Mouse (Mus musculus) limb, embryonic 11.5 days (tissue): Measurements from ENCODE around the gene Rara. TPM values are rescaled to one million over a fixed set of nuclear protein-coding genes. Genes with fewer than 3 reads are reported as not detected.

Experiments used
- ATAC-seq: fragments of 200-750 bp; cut with Nextera tagmentation; 2 replicates; pipeline ENCODE4 v1.8.0; 2017; ENCODE audit warnings: low read depth; ENCODE audit not compliant: insufficient number of reproducible peaks, low FRiP score, low TSS enrichment
- DNase-seq: peaks from one replicate; pipeline ENCODE4 v3.0.0-alpha.2; 2015; ENCODE audit warnings: low spot score
- H3K27ac ChIP-seq: fragments of 300-500 bp; sonication (generic); replicated peaks from 2 replicates; pipeline ENCODE4 v1.5.1; 2014; ENCODE audit warnings: low read depth, mild to moderate bottlenecking, low read length
- H3K27me3 ChIP-seq: fragments of 300-500 bp; sonication (generic); 2 replicates; pipeline ENCODE4 v1.6.1; 2014; ENCODE audit warnings: mild to moderate bottlenecking, low read length, mixed read lengths; ENCODE audit not compliant: control insufficient read depth, insufficient read depth
- H3K36me3 ChIP-seq: fragments of 300-500 bp; sonication (generic); 2 replicates; pipeline ENCODE4 v1.6.1; 2014; ENCODE audit warnings: mild to moderate bottlenecking, low read length, moderate library complexity, mixed read lengths; ENCODE audit not compliant: control insufficient read depth, insufficient read depth
- H3K4me1 ChIP-seq: fragments of 300-500 bp; sonication (generic); 2 replicates; pipeline ENCODE4 v1.6.1; 2014; ENCODE audit warnings: low read length, mixed read lengths; ENCODE audit not compliant: control insufficient read depth, insufficient read depth
- H3K4me2 ChIP-seq: fragments of 300-500 bp; sonication (generic); 2 replicates; pipeline ENCODE4 v1.6.1; 2014; ENCODE audit warnings: low read depth, mild to moderate bottlenecking, moderate library complexity; ENCODE audit not compliant: severe bottlenecking
- H3K4me3 ChIP-seq: fragments of 300-500 bp; sonication (generic); 2 replicates; pipeline ENCODE4 v1.5.1; 2014; ENCODE audit warnings: low read depth, low read length
- H3K9ac ChIP-seq: fragments of 300-500 bp; sonication (generic); 2 replicates; pipeline ENCODE4 v1.6.1; 2014; ENCODE audit warnings: mild to moderate bottlenecking, low read length
- H3K9me3 ChIP-seq: fragments of 300-500 bp; sonication (generic); 2 replicates; pipeline ENCODE4 v1.6.1; 2016; ENCODE audit warnings: low read length; ENCODE audit not compliant: control insufficient read depth
- WGBS: fragments of 180-500 bp; shearing (Covaris S2); extraction: QIAGEN DNeasy Blood & Tissue Kit; methylation state at CpG from one replicate; pipeline ENCODE4 v1.1.7; 2014; 5-methylcytosine and 5-hydroxymethylcytosine counted together
- polyA plus RNA-seq: library from polyadenylated mRNA; unstranded; fragments of >200 nt; fragmentation: Nextera tagmentation; extraction: Ambion mirVana; gene quantifications from 2 replicates; pipeline ENCODE4 v1.2.1, GENCODE M21; 2014

Gene Rara
- polyA plus RNA-seq, 1 experiment from 2014 or later, result 46.7 TPM

DNA sequence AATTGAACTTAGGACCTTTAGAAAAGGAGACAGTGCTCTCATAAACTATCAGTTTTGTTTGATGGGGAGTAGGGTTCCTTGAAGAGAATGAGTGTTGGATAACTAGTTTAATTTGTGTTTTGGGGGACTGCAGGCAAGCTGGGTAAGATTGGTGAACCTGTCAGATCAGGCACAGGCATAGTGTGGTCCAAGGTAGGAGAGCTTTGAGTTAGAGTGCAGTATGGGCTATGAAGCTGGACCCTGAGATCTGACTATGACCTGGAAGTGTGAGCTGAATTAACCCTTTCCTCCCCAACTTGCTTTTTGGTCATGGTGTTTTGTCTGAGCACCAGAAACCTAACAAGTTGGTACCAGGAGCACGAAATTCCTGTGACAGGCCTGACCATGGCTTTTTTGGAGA, 86.2 kb downstream of the Rara start:
- Histone ChIP-seq H3K4me1 (no peaks in the 10 kb centered on the region), H3K36me3 (peaks cover 36% of the 10 kb centered on the region), H3K27me3 (no peaks in the 10 kb centered on the region), H3K9ac (no peak overlapping the region), H3K4me2 (no peak overlapping the region), H3K4me3 (no peak overlapping the region), H3K27ac (no peak overlapping the region), H3K9me3 (no peaks in the 10 kb centered on the region)
- ATAC-seq (no peak), DNase-seq (no peak)
- WGBS, result 75% methylated on average over 1 of the region's 1 CpGs

DNA sequence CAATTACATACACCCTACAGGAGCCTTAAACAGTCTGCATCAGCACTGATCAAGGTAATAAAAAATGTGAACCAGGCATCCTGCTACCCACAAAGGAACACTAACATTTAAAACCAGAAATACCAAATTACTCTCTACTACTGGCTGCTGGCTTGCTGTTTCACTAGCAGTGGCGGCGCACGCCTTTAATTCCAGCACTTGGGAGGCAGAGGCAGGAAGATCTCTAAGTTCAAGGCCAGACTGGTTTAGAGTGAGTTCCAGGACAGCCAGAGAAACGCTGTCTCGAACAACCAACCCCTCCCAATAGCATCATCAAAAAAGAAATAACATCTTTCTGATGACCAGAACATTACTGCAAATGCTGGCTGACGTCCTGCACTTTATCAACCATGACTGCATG, 92.2 kb downstream of the Rara start:
- peaks cover 39% of the 10 kb centered on the region for H3K36me3 ChIP-seq
- no peaks in the 10 kb centered on the region for H3K9me3 ChIP-seq
- H3K27ac ChIP-seq, result no peak overlapping the region
- peaks cover 6% of the 10 kb centered on the region; the same call in 1 of the 2 replicates for H3K4me1 ChIP-seq
- no peak overlapping the region for H3K4me3 ChIP-seq
- no peak overlapping the region for H3K4me2 ChIP-seq
- H3K9ac ChIP-seq, result no peak overlapping the region
- no peaks in the 10 kb centered on the region for H3K27me3 ChIP-seq
- DNase-seq (no peak), ATAC-seq (no peak)
- WGBS, result 93% methylated on average over 6 of the region's 6 CpGs

GRCm38 (mm10) chr11:99022384-99022933, 94.8 kb downstream of the Rara start:
- H3K4me3 ChIP-seq, result peak overlapping the region; percentile 93
- no peaks in the 10 kb centered on the region for H3K27me3 ChIP-seq
- no peak overlapping the region for H3K27ac ChIP-seq
- H3K4me2 ChIP-seq, result peak overlapping the region; percentile 60
- peaks cover 6% of the 10 kb centered on the region; the same call in 1 of the 2 replicates for H3K4me1 ChIP-seq
- WGBS, result 83% methylated on average over 5 of the region's 5 CpGs
- DNase-seq (no peak), ATAC-seq (no peak)
- peaks cover 27% of the 10 kb centered on the region for H3K36me3 ChIP-seq
- H3K9ac ChIP-seq, result no peak overlapping the region; the same call in 1 of the 2 replicates
- no peaks in the 10 kb centered on the region for H3K9me3 ChIP-seq

DNA sequence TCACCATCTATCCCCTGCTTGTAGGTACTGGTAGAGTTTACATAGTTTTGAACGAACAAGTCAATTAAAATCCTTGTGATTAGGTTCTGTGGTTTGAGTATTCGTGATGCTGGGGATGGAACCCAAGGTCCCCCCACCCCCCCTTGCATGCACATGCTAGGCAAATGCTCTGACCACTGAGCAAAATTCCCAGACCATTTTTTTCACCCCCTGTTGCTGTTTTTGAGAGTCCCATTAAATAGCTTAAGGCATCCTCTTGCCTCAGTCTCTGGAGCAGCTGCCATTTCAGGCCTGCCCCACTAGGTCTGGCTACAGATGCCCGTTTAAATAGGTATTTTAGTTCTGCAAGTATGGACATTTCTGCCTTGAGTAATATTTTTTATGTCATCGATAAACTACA, 95.5 kb downstream of the Rara start:
- H3K9ac ChIP-seq, result peak overlapping the region; percentile 95
- H3K27ac ChIP-seq, result no peak overlapping the region
- WGBS, result 6% methylated on average over 4 of the region's 4 CpGs

DNA sequence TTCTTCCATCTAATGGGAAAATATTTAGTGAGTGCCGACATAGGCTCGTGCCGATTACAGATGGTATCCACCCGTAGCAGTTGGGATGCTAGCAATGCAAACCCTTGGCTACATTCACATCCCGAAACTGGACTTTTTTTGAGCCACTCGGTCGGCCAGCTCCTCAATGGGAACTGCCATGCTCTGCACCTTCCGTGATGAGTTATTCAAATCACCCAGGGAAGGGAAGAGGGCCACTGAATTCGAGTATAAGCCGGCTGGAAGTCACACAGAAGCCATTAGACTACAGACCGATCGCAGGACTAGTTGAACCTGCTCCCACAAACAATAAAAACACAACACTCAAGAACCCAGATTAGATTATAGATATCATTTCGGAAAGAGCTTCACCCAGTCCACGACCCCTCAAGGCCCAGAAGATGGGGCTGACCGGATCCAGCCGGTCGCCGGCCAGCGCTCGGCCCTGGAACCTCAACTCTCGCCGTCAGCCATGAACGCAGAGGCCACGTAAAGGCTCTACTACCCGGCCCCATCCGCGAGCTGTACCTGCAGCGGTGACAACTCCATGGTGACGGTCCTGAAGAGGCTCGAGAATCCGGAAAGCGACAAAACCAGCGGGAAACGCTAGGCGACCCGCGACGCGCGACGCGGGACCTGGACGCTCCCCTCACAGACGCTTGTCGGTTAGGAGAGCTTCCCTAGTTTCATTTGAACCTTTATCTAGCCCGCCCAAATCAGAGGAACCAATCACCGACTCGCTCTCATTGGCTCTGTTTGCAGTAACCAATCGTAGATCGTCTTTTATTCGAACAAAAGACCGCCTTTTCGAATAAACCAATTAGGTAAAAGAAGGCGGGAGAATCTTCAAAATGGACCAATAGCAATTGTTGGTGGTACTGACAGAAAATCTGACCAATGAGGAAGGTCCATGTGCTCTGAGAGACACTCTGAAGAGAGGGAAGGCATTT, 96.2 kb downstream of the Rara start, which contains the start of gene Top2a:
Gene Top2a (minus strand): TSS at position 690 of the 968 bp plus-strand sequence.
- DNase-seq (peak; percentile 99), ATAC-seq (peak; percentile 90)
- WGBS, result under 1% methylated on average over 54 of the region's 54 CpGs
- peaks cover 6% of the 10 kb centered on the region; the same call in 1 of the 2 replicates for H3K4me1 ChIP-seq
- peak within 1 kb of the TSS; percentile 93 for H3K4me3 ChIP-seq
- peak within 1 kb of the TSS; percentile 60 for H3K4me2 ChIP-seq
- H3K9me3 ChIP-seq, result no peaks in the 10 kb centered on the region
- peaks cover 19% of the 10 kb centered on the region for H3K36me3 ChIP-seq
- peak within 1 kb of the TSS; percentile 95 for H3K9ac ChIP-seq
- no peaks in the 10 kb centered on the region for H3K27me3 ChIP-seq
- H3K27ac ChIP-seq, result peak within 1 kb of the TSS; percentile 68; the same call in 1 of the 2 replicates

More for the DNA sequence above, 95.5 kb downstream of the Rara start:
- H3K4me3 ChIP-seq, result peak overlapping the region; percentile 93
- peaks cover 22% of the 10 kb centered on the region for H3K36me3 ChIP-seq
- ATAC-seq, result no peak
- DNase-seq, result no peak
- no peaks in the 10 kb centered on the region for H3K9me3 ChIP-seq
- peak overlapping the region; percentile 60 for H3K4me2 ChIP-seq
- peaks cover 6% of the 10 kb centered on the region; the same call in 1 of the 2 replicates for H3K4me1 ChIP-seq
- no peaks in the 10 kb centered on the region for H3K27me3 ChIP-seq

Other genes with a start within 250 kb of the Rara start
- gene Psmd3, start 245.3 kb upstream of the Rara start, polyA plus RNA-seq, result 180 and 187 TPM in 2 replicates
- 0.11 TPM in 1 of 2 replicates, not detected in the other for gene Csf3, start 226.6 kb upstream of the Rara start, polyA plus RNA-seq
- gene Med24, start 198.4 kb upstream of the Rara start, polyA plus RNA-seq, result 68.0 and 69.2 TPM in 2 replicates
- 16.5 and 17.7 TPM in 2 replicates for gene Thra, start 187.2 kb upstream of the Rara start, polyA plus RNA-seq
- 1.0 and 1.1 TPM in 2 replicates for gene Nr1d1, start 152.5 kb upstream of the Rara start, polyA plus RNA-seq
- gene Msl1, start 132.3 kb upstream of the Rara start, polyA plus RNA-seq, result 24.6 and 25.6 TPM in 2 replicates
- gene Casc3, start 122.9 kb upstream of the Rara start, polyA plus RNA-seq, result 44.9 and 51.1 TPM in 2 replicates
- 2.2 and 2.8 TPM in 2 replicates for gene Rapgefl1, start 91.0 kb upstream of the Rara start, polyA plus RNA-seq
- gene Wipf2, start 64.2 kb upstream of the Rara start, polyA plus RNA-seq, result 6.3 and 7.4 TPM in 2 replicates
- gene Cdc6, start 20.0 kb upstream of the Rara start, polyA plus RNA-seq, result 58.7 and 63.4 TPM in 2 replicates
- gene Gjd3, start 55.2 kb downstream of the Rara start, polyA plus RNA-seq, result 0.40 TPM in 1 of 2 replicates, not detected in the other
- 422 and 448 TPM in 2 replicates for gene Top2a, start 96.4 kb downstream of the Rara start, polyA plus RNA-seq
- gene Igfbp4, start 113.4 kb downstream of the Rara start, polyA plus RNA-seq, result 799 and 884 TPM in 2 replicates
- 1.2 and 1.6 TPM in 2 replicates for gene Tns4, start 161.5 kb downstream of the Rara start, polyA plus RNA-seq
- gene Ccr7, start 227.3 kb downstream of the Rara start, polyA plus RNA-seq, result 1.0 and 1.3 TPM in 2 replicates